Mouse (Mus musculus): ENCODE results near the gene Mansc4. TPM values are rescaled to one million over a fixed set of nuclear protein-coding genes. Genes with fewer than 3 reads are reported as not detected.

The Mansc4 gene
- polyA plus RNA-seq, 2 experiments = 0.68 to 1.0 TPM

- no peaks in the 10 kb centered on the region for H3K4me1 ChIP-seq (ENCODE audit: control insufficient read depth, insufficient read depth, low read length)
- no peak for TF ChIP-seq POLR2A (IDR thresholded peaks at IDR 0.05; ENCODE audit: borderline replicate concordance, extremely low read depth, insufficient read depth, insufficient read length)
- 82% methylated on average over 10 of the region's 10 CpGs for WGBS
- no peak overlapping the region for H3K9ac ChIP-seq (ENCODE audit: low read depth, low read length, severe bottlenecking)
- DNase-seq (ENCODE audit: low spot score) (no peak), ATAC-seq (ENCODE audit: low FRiP score, low read depth) (no peak)
- no peak overlapping the region for H3K4me3 ChIP-seq (replicated peaks; ENCODE audit: low read length)
- H3K27ac ChIP-seq (replicated peaks; ENCODE audit: low read depth, low read length) = no peak overlapping the region
- H3K4me2 ChIP-seq (replicated peaks; ENCODE audit: low read depth, low read length, severe bottlenecking) = no peak overlapping the region
- peaks cover 60% of the 10 kb centered on the region for H3K36me3 ChIP-seq (ENCODE audit: control insufficient read depth, insufficient read depth, low read length)
- H3K9me3 ChIP-seq (ENCODE audit: control insufficient read depth, low read length) = no peaks in the 10 kb centered on the region
- H3K27me3 ChIP-seq (ENCODE audit: control insufficient read depth, insufficient read depth, low read length) = no peaks in the 10 kb centered on the region
Observed at GRCm38 (mm10) chr6:147055374-147055977, 31.4 kb downstream of the Mansc4 start.

GRCm38 (mm10) chr6:147053785-147054646 lies 32.8 kb downstream of the Mansc4 start:
- Histone ChIP-seq H3K9ac (ENCODE audit: low read depth, low read length, severe bottlenecking) (no peak overlapping the region), H3K4me2 (replicated peaks; ENCODE audit: low read depth, low read length, severe bottlenecking) (no peak overlapping the region), H3K27ac (replicated peaks; ENCODE audit: low read depth, low read length) (no peak overlapping the region), H3K36me3 (ENCODE audit: control insufficient read depth, insufficient read depth, low read length) (peaks cover 63% of the 10 kb centered on the region), H3K27me3 (ENCODE audit: control insufficient read depth, insufficient read depth, low read length) (no peaks in the 10 kb centered on the region), H3K9me3 (ENCODE audit: control insufficient read depth, low read length) (no peaks in the 10 kb centered on the region), H3K4me1 (ENCODE audit: control insufficient read depth, insufficient read depth, low read length) (no peaks in the 10 kb centered on the region), H3K4me3 (replicated peaks; ENCODE audit: low read length) (no peak overlapping the region)
- no peak for TF ChIP-seq POLR2A (IDR thresholded peaks at IDR 0.05; ENCODE audit: borderline replicate concordance, extremely low read depth, insufficient read depth, insufficient read length)
- DNase-seq (ENCODE audit: low spot score) (no peak), ATAC-seq (ENCODE audit: low FRiP score, low read depth) (no peak)
- 90% methylated on average over 19 of the region's 19 CpGs for WGBS

- Histone ChIP-seq H3K4me2 (replicated peaks; ENCODE audit: low read depth, low read length, severe bottlenecking) (no peak overlapping the region), H3K27me3 (ENCODE audit: control insufficient read depth, insufficient read depth, low read length) (no peaks in the 10 kb centered on the region), H3K4me1 (ENCODE audit: control insufficient read depth, insufficient read depth, low read length) (no peaks in the 10 kb centered on the region), H3K9me3 (ENCODE audit: control insufficient read depth, low read length) (no peaks in the 10 kb centered on the region), H3K36me3 (ENCODE audit: control insufficient read depth, insufficient read depth, low read length) (peaks cover 78% of the 10 kb centered on the region), H3K27ac (replicated peaks; ENCODE audit: low read depth, low read length) (no peak overlapping the region), H3K4me3 (replicated peaks; ENCODE audit: low read length) (no peak overlapping the region), H3K9ac (ENCODE audit: low read depth, low read length, severe bottlenecking) (no peak overlapping the region)
- DNase-seq (ENCODE audit: low spot score) (no peak), ATAC-seq (ENCODE audit: low FRiP score, low read depth) (no peak)
- no peak for TF ChIP-seq POLR2A (IDR thresholded peaks at IDR 0.05; ENCODE audit: borderline replicate concordance, extremely low read depth, insufficient read depth, insufficient read length)
- WGBS = 92% methylated on average over 9 of the region's 9 CpGs
Observed at GRCm38 (mm10) chr6:147052440-147052839, 34.4 kb downstream of the Mansc4 start.

GRCm38 (mm10) chr6:147051666-147052065 lies 35.2 kb downstream of the Mansc4 start:
- WGBS = 96% methylated on average over 8 of the region's 8 CpGs
- no peak overlapping the region for H3K9ac ChIP-seq (ENCODE audit: low read depth, low read length, severe bottlenecking)
- ATAC-seq (ENCODE audit: low FRiP score, low read depth) = no peak

GRCm38 (mm10) chr6:147049239-147049805 lies 37.5 kb downstream of the Mansc4 start:
- Histone ChIP-seq H3K27me3 (ENCODE audit: control insufficient read depth, insufficient read depth, low read length) (no peaks in the 10 kb centered on the region), H3K36me3 (ENCODE audit: control insufficient read depth, insufficient read depth, low read length) (peaks cover 64% of the 10 kb centered on the region)
- 90% methylated on average over 13 of the region's 13 CpGs for WGBS

More at GRCm38 (mm10) chr6:147051666-147052065, 35.2 kb downstream of the Mansc4 start:
- Histone ChIP-seq H3K27me3 (ENCODE audit: control insufficient read depth, insufficient read depth, low read length) (no peaks in the 10 kb centered on the region), H3K36me3 (ENCODE audit: control insufficient read depth, insufficient read depth, low read length) (peaks cover 83% of the 10 kb centered on the region), H3K4me2 (replicated peaks; ENCODE audit: low read depth, low read length, severe bottlenecking) (no peak overlapping the region), H3K4me1 (ENCODE audit: control insufficient read depth, insufficient read depth, low read length) (no peaks in the 10 kb centered on the region), H3K27ac (replicated peaks; ENCODE audit: low read depth, low read length) (no peak overlapping the region), H3K9me3 (ENCODE audit: control insufficient read depth, low read length) (no peaks in the 10 kb centered on the region), H3K4me3 (replicated peaks; ENCODE audit: low read length) (no peak overlapping the region)
- TF ChIP-seq POLR2A (IDR thresholded peaks at IDR 0.05; ENCODE audit: borderline replicate concordance, extremely low read depth, insufficient read depth, insufficient read length) = no peak
- no peak for DNase-seq (ENCODE audit: low spot score)

More at GRCm38 (mm10) chr6:147049239-147049805, 37.5 kb downstream of the Mansc4 start:
- H3K4me1 ChIP-seq (ENCODE audit: control insufficient read depth, insufficient read depth, low read length) = no peaks in the 10 kb centered on the region
- no peak for DNase-seq (ENCODE audit: low spot score)
- no peaks in the 10 kb centered on the region for H3K9me3 ChIP-seq (ENCODE audit: control insufficient read depth, low read length)
- ATAC-seq (ENCODE audit: low FRiP score, low read depth) = no peak
- H3K4me2 ChIP-seq (replicated peaks; ENCODE audit: low read depth, low read length, severe bottlenecking) = no peak overlapping the region
- H3K9ac ChIP-seq (ENCODE audit: low read depth, low read length, severe bottlenecking) = no peak overlapping the region
- TF ChIP-seq POLR2A (IDR thresholded peaks at IDR 0.05; ENCODE audit: borderline replicate concordance, extremely low read depth, insufficient read depth, insufficient read length) = no peak
- no peak overlapping the region for H3K27ac ChIP-seq (replicated peaks; ENCODE audit: low read depth, low read length)
- no peak overlapping the region for H3K4me3 ChIP-seq (replicated peaks; ENCODE audit: low read length)

All from limb, embryonic 14.5 days (tissue).